Mouse (Mus musculus) heart, adult 2 months (tissue): Measurements from ENCODE around the gene Usp39.

Experiments
- EP300 ChIP-seq: fragments of 200-500 bp; IDR thresholded peaks from 2 replicates; pipeline ENCODE4 v1.6.1; 2011; ENCODE audit warnings: low read depth, low read length, control low read depth; ENCODE audit not compliant: insufficient read depth
- POLR2A ChIP-seq: fragments of 200-500 bp; IDR thresholded peaks from 2 replicates; pipeline ENCODE4 v1.6.1; 2011; ENCODE audit warnings: mild to moderate bottlenecking, low read depth, low read length, control low read depth; ENCODE audit not compliant: insufficient read depth

GRCm38 (mm10) chr6:72273153-72273552, 71.8 kb downstream of the Usp39 start:
- TF ChIP-seq POLR2A = no peak
- TF ChIP-seq EP300 = no peak
